Mouse (Mus musculus) hindbrain, embryonic 12.5 days (tissue): ENCODE data around the gene Wfdc3. TPM values are rescaled to one million over a fixed set of nuclear protein-coding genes. Genes with fewer than 3 reads are reported as not detected.

Source experiments
- ATAC-seq: fragments of 200-750 bp; cut with Nextera tagmentation; 2 replicates; pipeline ENCODE4 v1.8.0; 2017; ENCODE audit warnings: moderate TSS enrichment; ENCODE audit not compliant: low FRiP score
- H3K27ac ChIP-seq: fragments of 300-500 bp; sonication (generic); 2 replicates; pipeline ENCODE4 v1.5.1; 2016; ENCODE audit warnings: mild to moderate bottlenecking
- H3K27me3 ChIP-seq: fragments of 300-500 bp; sonication (generic); 2 replicates; pipeline ENCODE4 v1.6.1; 2016; ENCODE audit warnings: mild to moderate bottlenecking
- H3K36me3 ChIP-seq: fragments of 300-500 bp; sonication (generic); 2 replicates; pipeline ENCODE4 v1.6.1; 2016; ENCODE audit warnings: mild to moderate bottlenecking
- H3K4me1 ChIP-seq: fragments of 300-500 bp; sonication (generic); 2 replicates; pipeline ENCODE4 v1.6.1; 2016
- H3K4me2 ChIP-seq: fragments of 300-500 bp; sonication (generic); replicated peaks from 2 replicates; pipeline ENCODE4 v1.6.1; 2016; ENCODE audit warnings: mild to moderate bottlenecking
- H3K4me3 ChIP-seq: fragments of 300-500 bp; sonication (generic); 2 replicates; pipeline ENCODE4 v1.5.1; 2016; ENCODE audit warnings: mild to moderate bottlenecking
- H3K9ac ChIP-seq: fragments of 300-500 bp; sonication (generic); 2 replicates; pipeline ENCODE4 v1.6.1; 2016; ENCODE audit warnings: mild to moderate bottlenecking, moderate library complexity
- H3K9me3 ChIP-seq: fragments of 300-500 bp; sonication (generic); replicated peaks from 2 replicates; pipeline ENCODE4 v1.6.1; 2016; ENCODE audit warnings: mild to moderate bottlenecking
- WGBS: fragments of 180-500 bp; shearing (Covaris S2); methylation state at CpG from one replicate; pipeline ENCODE4 v1.1.7; 2016; 5-methylcytosine and 5-hydroxymethylcytosine counted together
- polyA plus RNA-seq: library from polyadenylated mRNA; unstranded; fragments of >200 nt; fragmentation: Nextera tagmentation; extraction: Ambion mirVana; gene quantifications from 2 replicates; pipeline ENCODE4 v1.2.1, GENCODE M21; 2016

Gene Wfdc3
- 1.0 and 1.2 TPM in 2 replicates for polyA plus RNA-seq

DNA sequence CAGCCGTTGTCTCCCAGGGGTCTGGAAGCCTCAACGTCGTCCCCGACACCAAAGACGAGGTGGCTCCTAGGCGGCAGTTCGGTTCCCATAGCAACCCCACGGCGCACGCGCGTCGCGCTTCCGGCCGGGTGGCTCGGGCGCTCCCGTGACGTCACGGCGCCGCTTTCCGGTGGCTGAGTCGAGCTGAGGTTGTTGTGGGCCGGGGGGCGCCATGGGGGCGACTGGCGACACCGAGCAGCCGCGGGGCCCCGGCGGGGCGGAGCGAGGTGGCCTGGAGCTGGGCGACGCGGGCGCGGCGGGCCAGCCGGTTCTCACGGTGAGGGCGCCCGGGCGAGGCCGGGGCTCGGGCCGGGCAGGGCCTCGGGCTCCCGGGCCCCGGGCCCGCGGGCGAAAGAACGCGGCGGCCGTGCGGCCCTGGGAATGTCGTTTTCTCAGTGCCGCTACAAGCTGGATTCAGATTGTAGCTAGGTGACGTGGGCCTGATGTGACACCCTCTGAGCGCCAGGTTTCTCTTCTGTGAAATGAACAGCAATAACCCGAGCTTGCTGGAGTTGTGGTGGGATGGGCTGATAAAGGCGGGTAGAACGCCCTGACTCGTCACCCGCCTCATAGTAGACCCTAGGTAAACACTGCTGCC lies at the start of gene Wfdc3, which contains the start of gene Dnttip1:
TSS of gene Wfdc3 (minus strand) at position 89 of the 637 bp plus-strand sequence.
TSS of gene Dnttip1 (plus strand) at position 141 of the 637 bp plus-strand sequence.
- Histone ChIP-seq H3K36me3 (peaks cover 28% of the 10 kb centered on the region), H3K4me1 (peaks cover 24% of the 10 kb centered on the region), H3K27me3 (no peaks in the 10 kb centered on the region), H3K4me2 (peak within 1 kb of the TSS; percentile 89), H3K27ac (peak within 1 kb of the TSS; percentile 80), H3K9ac (peak within 1 kb of the TSS; percentile 95), H3K4me3 (peak within 1 kb of the TSS; percentile 91), H3K9me3 (no peaks in the 10 kb centered on the region)
- 0% methylated on average over 70 of the region's 70 CpGs for WGBS
- peak; percentile 89 for ATAC-seq

DNA sequence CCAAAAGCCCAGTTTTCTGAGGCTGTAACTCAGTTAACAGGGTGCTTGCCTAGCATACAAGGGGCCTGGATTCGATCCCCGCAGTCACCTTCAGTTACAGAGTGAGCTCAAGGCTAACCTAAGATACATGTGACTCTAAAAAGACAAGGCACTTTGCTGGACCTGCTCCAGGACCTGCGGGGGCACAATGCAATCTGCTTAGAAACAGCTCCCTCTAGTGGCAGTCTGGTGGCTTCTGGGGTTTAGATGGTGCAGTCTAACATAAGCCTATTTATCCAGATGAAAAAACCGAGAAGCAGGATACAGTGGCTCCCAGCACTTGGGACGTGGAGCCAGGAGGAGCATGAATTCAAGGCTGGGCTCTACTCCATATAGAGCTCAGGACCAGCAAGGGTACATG lies 48.6 kb upstream of the Wfdc3 start:
- Histone ChIP-seq H3K27ac (no peak overlapping the region), H3K9ac (no peak overlapping the region), H3K4me3 (no peak overlapping the region), H3K36me3 (peaks cover 67% of the 10 kb centered on the region), H3K4me2 (no peak overlapping the region), H3K4me1 (no peaks in the 10 kb centered on the region), H3K27me3 (no peaks in the 10 kb centered on the region), H3K9me3 (no peaks in the 10 kb centered on the region)
- ATAC-seq, result peak; percentile 52; the same call in 1 of the 2 replicates
- 36% methylated on average over 5 of the region's 5 CpGs for WGBS

DNA sequence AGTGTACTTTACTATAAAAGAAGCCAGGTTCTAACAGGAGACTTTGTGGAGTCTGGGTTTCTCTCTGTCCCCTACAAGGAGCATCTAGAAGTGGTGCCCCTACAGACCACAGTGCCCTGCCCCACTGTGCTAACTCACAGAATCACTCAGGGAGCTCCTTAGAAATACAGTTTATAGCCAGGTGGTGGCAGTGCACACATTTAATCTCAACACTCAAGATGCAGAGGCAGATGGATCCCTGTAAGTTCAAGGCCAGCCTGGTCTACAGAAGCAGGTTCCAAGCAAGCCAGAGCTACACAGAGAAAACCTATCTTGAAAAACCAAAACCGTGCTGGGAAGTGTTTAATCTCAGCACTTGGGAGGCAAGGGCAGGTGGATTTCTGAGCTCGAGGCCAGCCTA lies 48.0 kb upstream of the Wfdc3 start:
- no peak for ATAC-seq
- Histone ChIP-seq H3K9me3 (no peaks in the 10 kb centered on the region), H3K27ac (no peak overlapping the region), H3K4me1 (no peaks in the 10 kb centered on the region), H3K4me2 (no peak overlapping the region), H3K27me3 (no peaks in the 10 kb centered on the region), H3K9ac (no peak overlapping the region), H3K4me3 (no peak overlapping the region), H3K36me3 (peaks cover 65% of the 10 kb centered on the region)
- WGBS, result 92% methylated on average over 2 of the region's 2 CpGs

DNA sequence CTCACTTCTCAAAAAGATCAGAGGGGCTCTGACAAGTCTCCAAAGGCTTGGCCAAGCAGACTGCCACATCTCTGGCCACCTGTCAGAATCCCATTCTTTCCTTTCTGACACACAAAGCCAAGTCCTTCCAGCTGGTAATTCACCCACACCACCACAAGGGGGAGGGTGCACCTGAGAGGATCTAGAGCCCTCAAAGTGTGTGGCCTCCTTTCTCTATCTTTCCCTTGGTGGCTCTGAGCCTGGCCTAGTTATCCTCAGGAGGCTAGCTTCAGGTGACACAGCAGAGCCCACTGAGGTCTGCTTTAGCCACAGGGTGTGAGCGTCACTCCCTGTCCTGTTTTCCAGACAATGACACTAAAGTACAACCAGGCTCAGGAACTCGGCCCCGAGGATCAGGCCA lies 47.5 kb upstream of the Wfdc3 start:
- Histone ChIP-seq H3K4me2 (no peak overlapping the region), H3K4me3 (no peak overlapping the region), H3K4me1 (peaks cover 3% of the 10 kb centered on the region; the same call in 1 of the 2 replicates), H3K9ac (no peak overlapping the region), H3K9me3 (no peaks in the 10 kb centered on the region), H3K27ac (no peak overlapping the region), H3K36me3 (peaks cover 64% of the 10 kb centered on the region), H3K27me3 (no peaks in the 10 kb centered on the region)
- no peak for ATAC-seq
- WGBS, result 90% methylated on average over 3 of the region's 3 CpGs

DNA sequence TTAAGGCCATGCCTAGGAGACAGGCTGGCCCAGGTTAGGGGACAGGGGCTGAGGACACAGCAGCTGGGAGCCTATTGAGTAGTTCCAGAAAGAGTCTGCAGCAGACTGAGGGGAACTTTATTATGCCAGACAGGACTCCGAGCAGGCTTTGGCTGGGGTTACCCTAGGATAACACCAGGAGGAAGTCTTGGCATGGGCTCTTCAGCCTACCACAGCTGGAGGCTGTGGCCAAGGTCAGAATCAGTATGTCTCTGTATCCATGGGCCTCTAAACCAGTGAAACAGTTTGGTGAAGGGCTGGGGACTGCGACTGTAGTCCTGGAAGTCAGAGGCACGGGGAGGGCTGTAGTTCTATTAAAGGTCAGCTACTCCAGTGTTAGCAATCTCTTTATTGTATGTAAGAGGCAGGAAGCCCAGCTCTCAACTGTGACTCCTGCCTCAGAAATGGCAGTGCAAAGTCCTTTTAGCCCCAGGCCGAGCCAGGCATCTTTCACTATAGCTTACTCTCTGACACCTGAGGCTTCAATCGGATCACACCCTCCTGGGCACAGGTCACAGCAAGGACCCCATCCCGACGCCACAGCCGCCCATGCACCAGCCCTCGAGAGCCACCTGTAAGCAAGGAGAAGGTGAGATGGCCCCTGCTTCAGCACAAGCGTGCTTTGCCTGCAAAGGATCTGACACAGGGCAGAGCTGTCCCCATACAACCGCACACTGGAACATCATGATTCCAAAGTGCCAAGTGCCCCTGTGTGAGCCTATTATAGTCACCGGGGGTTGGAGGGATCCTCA lies 46.9 kb upstream of the Wfdc3 start:
- no peaks in the 10 kb centered on the region for H3K27me3 ChIP-seq
- peaks cover 3% of the 10 kb centered on the region; the same call in 1 of the 2 replicates for H3K4me1 ChIP-seq
- ATAC-seq, result no peak
- H3K36me3 ChIP-seq, result peaks cover 60% of the 10 kb centered on the region
- no peak overlapping the region for H3K27ac ChIP-seq
- WGBS, result 95% methylated on average over 12 of the region's 12 CpGs
- no peaks in the 10 kb centered on the region for H3K9me3 ChIP-seq
- H3K4me3 ChIP-seq, result no peak overlapping the region
- no peak overlapping the region for H3K9ac ChIP-seq
- H3K4me2 ChIP-seq, result no peak overlapping the region

DNA sequence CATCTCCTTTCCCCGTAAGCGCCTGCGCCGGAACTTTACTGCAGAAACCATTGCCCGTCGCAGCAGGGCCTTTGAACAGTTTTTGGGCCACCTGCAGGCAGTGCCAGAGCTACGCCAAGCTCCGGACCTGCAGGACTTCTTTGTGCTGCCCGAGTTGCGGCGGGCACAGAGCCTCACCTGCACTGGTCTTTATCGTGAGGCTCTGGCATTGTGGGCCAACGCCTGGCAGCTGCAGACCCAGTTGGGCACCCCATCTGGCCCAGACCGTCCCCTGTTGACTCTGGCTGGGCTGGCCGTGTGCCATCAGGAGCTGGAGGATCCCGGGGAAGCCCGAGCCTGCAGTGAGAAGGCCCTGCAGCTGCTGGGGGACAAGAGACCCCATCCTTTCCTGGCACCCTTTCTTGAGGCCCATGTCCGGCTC lies 46.1 kb upstream of the Wfdc3 start:
- Histone ChIP-seq H3K4me2 (no peak overlapping the region), H3K27ac (no peak overlapping the region), H3K4me3 (no peak overlapping the region), H3K27me3 (no peaks in the 10 kb centered on the region), H3K9me3 (no peaks in the 10 kb centered on the region), H3K9ac (no peak overlapping the region), H3K4me1 (peaks cover 4% of the 10 kb centered on the region; the same call in 1 of the 2 replicates), H3K36me3 (peaks cover 57% of the 10 kb centered on the region)
- ATAC-seq, result no peak
- 92% methylated on average over 18 of the region's 18 CpGs for WGBS

DNA sequence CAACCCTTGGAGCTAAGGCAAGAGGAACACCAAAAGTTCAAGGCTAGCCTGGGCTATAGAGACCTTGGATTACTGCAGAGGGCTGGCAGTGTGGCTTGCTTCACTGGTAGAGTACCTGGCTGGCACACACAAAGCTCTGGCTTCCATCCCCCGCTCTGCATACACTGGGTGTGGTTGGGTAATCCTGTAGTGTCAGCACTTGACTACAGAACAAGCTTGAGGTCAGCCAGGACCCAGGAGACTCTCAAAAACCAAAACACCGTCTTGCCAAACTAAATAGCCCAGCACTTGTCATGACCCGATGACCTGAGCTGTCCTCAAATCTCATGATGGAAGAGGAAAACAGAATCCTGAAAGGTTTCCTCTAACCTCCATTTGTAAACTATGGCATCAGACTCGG lies 44.7 kb upstream of the Wfdc3 start:
- H3K27me3 ChIP-seq, result no peaks in the 10 kb centered on the region
- H3K36me3 ChIP-seq, result peaks cover 44% of the 10 kb centered on the region
- no peak overlapping the region for H3K4me2 ChIP-seq
- H3K9ac ChIP-seq, result no peak overlapping the region
- no peaks in the 10 kb centered on the region for H3K9me3 ChIP-seq
- WGBS, result 86% methylated on average over 4 of the region's 4 CpGs
- H3K27ac ChIP-seq, result no peak overlapping the region
- no peak for ATAC-seq
- peaks cover 13% of the 10 kb centered on the region for H3K4me1 ChIP-seq
- no peak overlapping the region for H3K4me3 ChIP-seq

DNA sequence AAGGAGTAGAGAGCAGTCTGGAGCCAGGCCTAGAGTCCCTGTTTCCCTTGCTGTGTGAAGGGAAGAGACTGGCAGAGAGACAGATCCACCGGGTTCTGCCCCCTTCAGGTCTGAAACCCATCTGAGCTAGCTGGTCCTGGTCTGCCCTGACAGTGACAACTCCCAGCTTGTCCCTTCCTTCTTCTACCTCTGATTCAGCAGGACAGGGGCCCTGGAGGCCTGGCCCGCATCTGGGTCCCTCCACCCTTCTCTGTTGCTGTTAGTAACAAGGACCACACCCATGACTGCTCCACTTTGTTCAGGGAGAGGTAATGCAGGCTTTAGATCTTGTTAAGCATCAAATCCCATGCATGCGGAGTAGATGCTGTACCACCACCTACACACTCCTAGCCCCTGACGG lies 42.7 kb upstream of the Wfdc3 start:
- no peak for ATAC-seq
- no peaks in the 10 kb centered on the region for H3K9me3 ChIP-seq
- peak overlapping the region; percentile 23; the same call in 1 of the 2 replicates for H3K9ac ChIP-seq
- no peak overlapping the region for H3K27ac ChIP-seq
- H3K36me3 ChIP-seq, result peaks cover 35% of the 10 kb centered on the region
- 70% methylated on average over 4 of the region's 4 CpGs for WGBS
- no peak overlapping the region for H3K4me2 ChIP-seq
- peaks cover 20% of the 10 kb centered on the region for H3K4me1 ChIP-seq
- H3K27me3 ChIP-seq, result peaks cover 3% of the 10 kb centered on the region; the same call in 1 of the 2 replicates
- no peak overlapping the region for H3K4me3 ChIP-seq

DNA sequence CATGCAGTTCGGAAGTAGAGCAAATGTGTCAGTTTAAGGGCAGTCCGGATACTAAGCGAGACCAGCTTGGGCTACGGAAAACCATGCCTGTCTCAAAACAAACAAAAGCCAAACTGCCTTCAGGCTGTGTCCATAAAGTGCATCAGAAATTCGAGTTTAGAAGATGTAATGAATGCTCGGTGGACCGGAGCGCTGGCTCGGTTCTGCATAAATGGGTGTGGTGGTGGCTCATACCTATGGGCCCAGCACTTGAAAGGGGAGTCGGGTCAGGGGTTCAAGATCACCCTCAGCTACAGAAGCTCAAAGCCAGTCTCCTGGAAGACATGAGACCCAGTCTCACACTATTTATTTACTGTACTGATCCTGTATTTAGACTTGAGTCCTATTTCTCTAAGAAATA lies 42.0 kb upstream of the Wfdc3 start:
- no peak for ATAC-seq
- WGBS, result 84% methylated on average over 10 of the region's 10 CpGs

DNA sequence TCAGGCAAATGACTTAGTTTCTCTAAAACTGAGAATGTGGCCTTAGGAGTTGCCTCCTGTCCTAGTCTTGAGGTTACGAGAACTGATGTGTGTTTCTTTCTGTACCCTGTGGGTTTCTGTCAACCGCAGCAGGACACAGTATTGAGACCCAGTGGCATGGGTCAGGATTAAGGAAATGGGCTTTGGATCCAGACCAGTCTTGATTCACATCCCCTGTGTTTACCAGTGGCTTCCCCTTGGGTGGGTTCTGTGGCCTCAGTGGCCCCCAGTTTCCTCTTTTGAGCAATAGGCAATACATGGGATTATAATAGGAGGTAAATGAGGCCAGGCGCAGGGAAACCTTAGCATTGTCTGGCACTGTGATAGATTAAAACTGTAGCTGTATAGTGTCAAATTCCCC lies 41.3 kb upstream of the Wfdc3 start:
- Histone ChIP-seq H3K27ac (no peak overlapping the region), H3K27me3 (peaks cover 3% of the 10 kb centered on the region; the same call in 1 of the 2 replicates), H3K4me1 (peaks cover 20% of the 10 kb centered on the region), H3K4me2 (peak overlapping the region; percentile 84), H3K9ac (no peak overlapping the region), H3K36me3 (peaks cover 21% of the 10 kb centered on the region), H3K4me3 (peak overlapping the region; percentile 68; the same call in 1 of the 2 replicates), H3K9me3 (no peaks in the 10 kb centered on the region)
- no peak for ATAC-seq
- 84% methylated on average over 3 of the region's 3 CpGs for WGBS

More for the DNA sequence above, 42.0 kb upstream of the Wfdc3 start:
- Histone ChIP-seq H3K4me2 (no peak overlapping the region), H3K27me3 (peaks cover 3% of the 10 kb centered on the region; the same call in 1 of the 2 replicates), H3K4me3 (no peak overlapping the region), H3K4me1 (peaks cover 20% of the 10 kb centered on the region), H3K9me3 (no peaks in the 10 kb centered on the region), H3K9ac (no peak overlapping the region), H3K36me3 (peaks cover 29% of the 10 kb centered on the region), H3K27ac (no peak overlapping the region)

DNA sequence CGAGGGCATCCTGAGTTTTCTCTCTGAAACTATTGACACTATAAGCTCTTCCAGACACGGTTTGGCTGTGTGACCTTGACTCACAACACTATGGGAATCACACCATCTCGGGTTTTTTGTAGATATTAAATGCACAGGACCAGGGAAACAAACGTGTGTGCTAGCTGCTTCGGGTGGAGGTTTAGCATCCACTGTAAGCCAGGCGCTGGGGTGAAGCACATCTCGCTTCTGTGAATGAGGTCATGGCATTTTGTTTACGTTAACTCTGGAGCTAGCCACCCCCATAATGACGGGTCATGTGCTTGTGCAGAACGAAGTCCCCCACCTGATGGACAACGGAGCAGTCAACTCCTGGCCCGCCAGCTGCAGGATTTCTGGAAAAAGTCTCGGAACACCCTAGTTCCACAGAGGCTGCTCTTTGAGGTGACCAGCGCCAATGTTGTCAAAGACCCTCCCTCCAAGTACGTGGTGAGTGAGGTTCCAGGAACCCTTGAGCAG lies 40.7 kb upstream of the Wfdc3 start:
- 10% methylated on average over 15 of the region's 15 CpGs for WGBS
- Histone ChIP-seq H3K9ac (peak overlapping the region; percentile 68), H3K4me2 (peak overlapping the region; percentile 84), H3K4me3 (peak overlapping the region; percentile 68), H3K27me3 (peaks cover 3% of the 10 kb centered on the region; the same call in 1 of the 2 replicates), H3K36me3 (peaks cover 16% of the 10 kb centered on the region), H3K9me3 (no peaks in the 10 kb centered on the region), H3K4me1 (peaks cover 20% of the 10 kb centered on the region), H3K27ac (no peak overlapping the region)
- ATAC-seq, result peak; percentile 54
